Mouse (Mus musculus): ENCODE data around the gene Cct2. TPM values are rescaled to one million over a fixed set of nuclear protein-coding genes. Genes with fewer than 3 reads are reported as not detected.

Cct2 gene
- polyA plus RNA-seq (2014; fragmentation: Illumina TruSeq; extraction: RNeasy Lipid Tissue Mini Kit (QIAGEN cat#74804); ENCODE audit: insufficient read depth, low read depth, low replicate concordance), result 103 TPM

GRCm38 (mm10) chr10:117063254-117064021 lies at the start of gene Cct2:
Gene Cct2 (minus strand): TSS chr10:117063814.

GRCm38 (mm10) chr10:117045175-117046056 lies 18.2 kb downstream of the Cct2 start, which contains the start of gene Lrrc10:
Gene Lrrc10 (plus strand): TSS chr10:117045341.

Other genes starting within 250 kb of the Cct2 start
- not detected for gene Myrfl, start 166.9 kb downstream of the Cct2 start, polyA plus RNA-seq (2014; fragmentation: Illumina TruSeq; extraction: RNeasy Lipid Tissue Mini Kit (QIAGEN cat#74804); ENCODE audit: insufficient read depth, low read depth, low replicate concordance)
- 17.9 TPM for gene Rab3ip, start 113.0 kb downstream of the Cct2 start, polyA plus RNA-seq (2014; fragmentation: Illumina TruSeq; extraction: RNeasy Lipid Tissue Mini Kit (QIAGEN cat#74804); ENCODE audit: insufficient read depth, low read depth, low replicate concordance)
- not detected for gene Gm10271, start 91.2 kb downstream of the Cct2 start, polyA plus RNA-seq (2014; fragmentation: Illumina TruSeq; extraction: RNeasy Lipid Tissue Mini Kit (QIAGEN cat#74804); ENCODE audit: insufficient read depth, low read depth, low replicate concordance)
- 0.11 TPM for gene Best3, start 77.5 kb downstream of the Cct2 start, polyA plus RNA-seq (2014; fragmentation: Illumina TruSeq; extraction: RNeasy Lipid Tissue Mini Kit (QIAGEN cat#74804); ENCODE audit: insufficient read depth, low read depth, low replicate concordance)
- gene Lrrc10, start 18.5 kb downstream of the Cct2 start, polyA plus RNA-seq (2014; fragmentation: Illumina TruSeq; extraction: RNeasy Lipid Tissue Mini Kit (QIAGEN cat#74804); ENCODE audit: insufficient read depth, low read depth, low replicate concordance), result 1.6 TPM
- gene Frs2, start 84.7 kb upstream of the Cct2 start, polyA plus RNA-seq (2014; fragmentation: Illumina TruSeq; extraction: RNeasy Lipid Tissue Mini Kit (QIAGEN cat#74804); ENCODE audit: insufficient read depth, low read depth, low replicate concordance), result 6.7 TPM
- gene Yeats4, start 160.7 kb upstream of the Cct2 start, polyA plus RNA-seq (2014; fragmentation: Illumina TruSeq; extraction: RNeasy Lipid Tissue Mini Kit (QIAGEN cat#74804); ENCODE audit: insufficient read depth, low read depth, low replicate concordance), result 48.4 TPM
- gene 9530003J23Rik, start 174.9 kb upstream of the Cct2 start, polyA plus RNA-seq (2014; fragmentation: Illumina TruSeq; extraction: RNeasy Lipid Tissue Mini Kit (QIAGEN cat#74804); ENCODE audit: insufficient read depth, low read depth, low replicate concordance), result 0.84 TPM
- 11,807 TPM for gene Lyz2, start 218.5 kb upstream of the Cct2 start, polyA plus RNA-seq (2014; fragmentation: Illumina TruSeq; extraction: RNeasy Lipid Tissue Mini Kit (QIAGEN cat#74804); ENCODE audit: insufficient read depth, low read depth, low replicate concordance)
- 1,103 TPM for gene Lyz1, start 229.1 kb upstream of the Cct2 start, polyA plus RNA-seq (2014; fragmentation: Illumina TruSeq; extraction: RNeasy Lipid Tissue Mini Kit (QIAGEN cat#74804); ENCODE audit: insufficient read depth, low read depth, low replicate concordance)

All from lung, adult 10 weeks (tissue).